Mouse (Mus musculus) midbrain, embryonic 14.5 days (tissue): ENCODE results near the gene Rnps1. TPM values are rescaled to one million over a fixed set of nuclear protein-coding genes. Genes with fewer than 3 reads are reported as not detected.
"Not testable (repeated sequence)": the region's sequence is repeated elsewhere in the genome, so short reads cannot be mapped to it uniquely, and the experiment has no call there.

Source experiments
- ATAC-seq: fragments of 200-750 bp; cut with Nextera tagmentation; 2 replicates; pipeline ENCODE4 v1.8.0; 2017; ENCODE audit warnings: moderate number of reproducible peaks, moderate library complexity; ENCODE audit not compliant: low FRiP score, low TSS enrichment
- DNase-seq: peaks from one replicate; pipeline ENCODE4 v3.0.0-alpha.2; 2015
- H3K27ac ChIP-seq: fragments of 300-500 bp; sonication (generic); replicated peaks from 2 replicates; pipeline ENCODE4 v1.5.1; 2014; ENCODE audit warnings: mild to moderate bottlenecking, low read depth, low read length, moderate library complexity
- H3K27me3 ChIP-seq: fragments of 300-500 bp; sonication (generic); 2 replicates; pipeline ENCODE4 v1.6.1; 2014; ENCODE audit warnings: low read length, control low read depth, mixed read lengths; ENCODE audit not compliant: control insufficient read depth, insufficient read depth
- H3K36me3 ChIP-seq: fragments of 300-500 bp; sonication (generic); 2 replicates; pipeline ENCODE4 v1.6.1; 2014; ENCODE audit warnings: low read length, control low read depth; ENCODE audit not compliant: control insufficient read depth, insufficient read depth
- H3K4me1 ChIP-seq: fragments of 300-500 bp; sonication (generic); 2 replicates; pipeline ENCODE4 v1.6.1; 2014; ENCODE audit warnings: mild to moderate bottlenecking, antibody characterized with exemption, low read length, control low read depth; ENCODE audit not compliant: control insufficient read depth, insufficient read depth
- H3K4me2 ChIP-seq: fragments of 300-500 bp; sonication (generic); 2 replicates; pipeline ENCODE4 v1.6.1; 2014; ENCODE audit warnings: mild to moderate bottlenecking, low read length, moderate library complexity
- H3K4me3 ChIP-seq: fragments of 300-500 bp; sonication (generic); replicated peaks from 2 replicates; pipeline ENCODE4 v1.5.1; 2014; ENCODE audit warnings: low read depth, low read length
- H3K9ac ChIP-seq: fragments of 300-500 bp; sonication (generic); replicated peaks from 2 replicates; pipeline ENCODE4 v1.6.1; 2014; ENCODE audit warnings: mild to moderate bottlenecking, low read length, moderate library complexity
- H3K9me3 ChIP-seq: fragments of 300-500 bp; sonication (generic); 2 replicates; pipeline ENCODE4 v1.6.1; 2016; ENCODE audit warnings: low read length, control low read depth, mixed read lengths; ENCODE audit not compliant: control insufficient read depth
- WGBS: fragments of 180-500 bp; shearing (Covaris S2); extraction: QIAGEN DNeasy Blood & Tissue Kit; methylation state at CpG from one replicate; pipeline ENCODE4 v1.1.7; 2014; 5-methylcytosine and 5-hydroxymethylcytosine counted together
- polyA plus RNA-seq: library from polyadenylated mRNA; unstranded; fragments of >200 nt; fragmentation: Nextera tagmentation; extraction: Ambion mirVana; gene quantifications from 2 replicates; pipeline ENCODE4 v1.2.1, GENCODE M21; 2014

The Rnps1 gene
- polyA plus RNA-seq, 1 experiment from 2014 or later, result 331 TPM

- Histone ChIP-seq H3K27ac (peak overlapping the region; percentile 93), H3K9ac (peak overlapping the region; percentile 89), H3K4me1 (peaks cover 15% of the 10 kb centered on the region), H3K4me2 (peak overlapping the region; percentile 84), H3K27me3 (no peaks in the 10 kb centered on the region), H3K4me3 (peak overlapping the region; percentile 91), H3K36me3 (peaks cover 14% of the 10 kb centered on the region), H3K9me3 (no peaks in the 10 kb centered on the region)
- peak; percentile 96 for ATAC-seq
- peak; percentile 99 for DNase-seq
- WGBS, result under 1% methylated on average over 67 of the region's 67 CpGs
These were observed 40.6 kb downstream of the Rnps1 start for GRCm38 (mm10) chr17:24454756-24455522.

- not testable (repeated sequence) for DNase-seq, H3K27ac ChIP-seq, H3K9ac ChIP-seq, H3K36me3 ChIP-seq, H3K9me3 ChIP-seq, ATAC-seq, H3K27me3 ChIP-seq
- peak overlapping the region; percentile 84 for H3K4me2 ChIP-seq
- WGBS, result 49% methylated on average over 10 of the region's 10 CpGs
- H3K4me3 ChIP-seq, result peak overlapping the region; percentile 91
- H3K4me1 ChIP-seq, result peaks cover 15% of the 10 kb centered on the region
These were observed 41.3 kb downstream of the Rnps1 start for GRCm38 (mm10) chr17:24455523-24456206.

- Histone ChIP-seq H3K4me2 (no peak overlapping the region), H3K27ac (no peak overlapping the region), H3K9ac (no peak overlapping the region), H3K4me3 (no peak overlapping the region), H3K4me1 (no peaks in the 10 kb centered on the region), H3K9me3 (no peaks in the 10 kb centered on the region), H3K36me3 (no peaks in the 10 kb centered on the region), H3K27me3 (no peaks in the 10 kb centered on the region)
- DNase-seq, result peak; percentile 53
- 67% methylated on average over 2 of the region's 2 CpGs for WGBS
- ATAC-seq, result no peak
These were observed 47.2 kb downstream of the Rnps1 start for GRCm38 (mm10) chr17:24461580-24461979.

- H3K9ac ChIP-seq, result no peak overlapping the region
- no peaks in the 10 kb centered on the region for H3K4me1 ChIP-seq
- no peaks in the 10 kb centered on the region for H3K36me3 ChIP-seq
- no peak for DNase-seq
- 94% methylated on average over 1 of the region's 1 CpGs for WGBS
- no peak overlapping the region for H3K27ac ChIP-seq
- H3K4me2 ChIP-seq, result no peak overlapping the region
- no peaks in the 10 kb centered on the region for H3K27me3 ChIP-seq
- no peaks in the 10 kb centered on the region for H3K9me3 ChIP-seq
- H3K4me3 ChIP-seq, result no peak overlapping the region
- ATAC-seq, result no peak
These were observed 48.6 kb downstream of the Rnps1 start for GRCm38 (mm10) chr17:24462932-24463331.

- H3K4me2 ChIP-seq, result no peak overlapping the region
- H3K27me3 ChIP-seq, result no peaks in the 10 kb centered on the region
- DNase-seq (no peak), ATAC-seq (no peak)
- H3K4me1 ChIP-seq, result no peaks in the 10 kb centered on the region
- H3K36me3 ChIP-seq, result no peaks in the 10 kb centered on the region
- H3K9ac ChIP-seq, result no peak overlapping the region
- 64% methylated on average over 6 of the region's 6 CpGs for WGBS
- no peak overlapping the region for H3K27ac ChIP-seq
- no peaks in the 10 kb centered on the region for H3K9me3 ChIP-seq
- H3K4me3 ChIP-seq, result no peak overlapping the region
These were observed 49.2 kb downstream of the Rnps1 start for GRCm38 (mm10) chr17:24463374-24464133.

GRCm38 (mm10) chr17:24468636-24469246 is 54.4 kb downstream of the Rnps1 start:
- 95% methylated on average over 5 of the region's 5 CpGs for WGBS
- no peak for ATAC-seq

GRCm38 (mm10) chr17:24469336-24469909 is 55.1 kb downstream of the Rnps1 start:
- peak overlapping the region; percentile 83 for H3K27ac ChIP-seq
- peaks cover 19% of the 10 kb centered on the region for H3K4me1 ChIP-seq
- no peak for DNase-seq
- no peak for ATAC-seq
- no peaks in the 10 kb centered on the region for H3K27me3 ChIP-seq
- peaks cover 17% of the 10 kb centered on the region for H3K36me3 ChIP-seq
- WGBS, result 20% methylated on average over 7 of the region's 7 CpGs
- H3K9ac ChIP-seq, result peak overlapping the region; percentile 47
- peak overlapping the region; percentile 99 for H3K4me2 ChIP-seq
- no peaks in the 10 kb centered on the region for H3K9me3 ChIP-seq
- peak overlapping the region; percentile 80 for H3K4me3 ChIP-seq

More at GRCm38 (mm10) chr17:24468636-24469246, 54.4 kb downstream of the Rnps1 start:
- no peak overlapping the region for H3K4me2 ChIP-seq
- no peaks in the 10 kb centered on the region for H3K9me3 ChIP-seq
- H3K36me3 ChIP-seq, result peaks cover 10% of the 10 kb centered on the region
- no peak overlapping the region for H3K27ac ChIP-seq
- peaks cover 19% of the 10 kb centered on the region for H3K4me1 ChIP-seq
- no peak overlapping the region for H3K4me3 ChIP-seq
- no peak overlapping the region for H3K9ac ChIP-seq
- no peak for DNase-seq
- H3K27me3 ChIP-seq, result no peaks in the 10 kb centered on the region
